Mouse (Mus musculus) heart, postnatal 25 days (tissue): Measurements from ENCODE around the gene Ttc41. TPM values are rescaled to one million over a fixed set of nuclear protein-coding genes. Genes with fewer than 3 reads are reported as not detected.

Source experiments
- DNase-seq: peaks from one replicate; pipeline ENCODE4 v3.0.0; 2022; ENCODE audit warnings: low spot score
- intact Hi-C: fragments of 180-260 bp; cut with DNase I; formaldehyde crosslinking; loops from one replicate; pipeline ENCODE4 v1.15.1; 2025
- total RNA-seq, 2 experiments: library from RNA; stranded (reverse); gene quantifications; 2 replicates each; pipeline ENCODE4 v1.2.3; 2021

Ttc41 gene
- total RNA-seq, 2 experiments from 2014 or later = 1.4 to 2.0 TPM

- no peak for DNase-seq
- intact Hi-C loops = no loop called here
These were observed 29.4 kb downstream of the Ttc41 start for GRCm38 (mm10) chr10:86735036-86735435.

- DNase-seq = no peak
- intact Hi-C loops = no loop called here
These were observed 37.3 kb downstream of the Ttc41 start for GRCm38 (mm10) chr10:86742918-86743317.

DNA sequence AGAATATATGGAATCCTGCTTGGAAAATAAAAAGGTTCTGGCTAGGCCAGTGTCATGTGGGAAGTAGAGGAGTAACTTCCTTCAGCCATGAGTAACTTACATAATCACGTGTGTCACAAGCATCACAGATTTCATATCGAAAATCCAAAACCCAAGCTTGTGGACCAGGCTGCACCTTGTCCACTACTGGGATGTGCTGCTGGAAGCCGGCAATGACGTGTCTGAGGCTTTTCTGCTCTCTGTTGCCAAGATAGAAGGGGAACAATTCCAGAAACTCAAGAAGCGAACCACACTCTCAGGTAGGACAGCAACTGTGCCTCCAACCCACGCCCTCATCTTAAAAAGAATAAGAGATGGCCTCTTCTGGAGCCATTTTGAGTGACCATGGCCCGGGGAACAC is 38.7 kb downstream of the Ttc41 start:
- intact Hi-C loops = no loop called here

GRCm38 (mm10) chr10:86755816-86756502 is 50.3 kb downstream of the Ttc41 start:
- intact Hi-C loops = no loop called here
- no peak for DNase-seq

More for the DNA sequence above, 38.7 kb downstream of the Ttc41 start:
- DNase-seq = no peak

GRCm38 (mm10) chr10:86757724-86758123 is 52.1 kb downstream of the Ttc41 start:
- intact Hi-C loops = no loop called here
- no peak for DNase-seq

DNA sequence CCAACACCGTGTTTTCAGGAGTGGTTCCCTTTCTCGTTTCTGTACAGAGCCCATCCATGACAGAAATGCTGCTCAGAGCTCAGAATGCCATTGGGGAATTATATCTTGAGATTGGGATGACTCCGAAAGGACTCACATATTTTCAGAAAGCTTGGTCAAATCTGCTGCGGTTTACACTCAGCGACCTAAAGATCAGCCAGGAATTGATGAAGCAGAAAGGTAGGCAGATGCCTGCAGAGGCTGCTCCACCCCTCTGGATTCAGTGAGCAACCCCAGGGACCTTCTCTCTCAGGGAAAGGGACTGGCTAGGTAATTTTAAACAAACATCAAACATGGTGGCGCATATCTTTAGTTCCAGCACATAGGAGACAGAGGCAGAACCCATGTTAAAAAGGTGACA is 52.6 kb downstream of the Ttc41 start:
- no peak for DNase-seq
- intact Hi-C loops = no loop called here

DNA sequence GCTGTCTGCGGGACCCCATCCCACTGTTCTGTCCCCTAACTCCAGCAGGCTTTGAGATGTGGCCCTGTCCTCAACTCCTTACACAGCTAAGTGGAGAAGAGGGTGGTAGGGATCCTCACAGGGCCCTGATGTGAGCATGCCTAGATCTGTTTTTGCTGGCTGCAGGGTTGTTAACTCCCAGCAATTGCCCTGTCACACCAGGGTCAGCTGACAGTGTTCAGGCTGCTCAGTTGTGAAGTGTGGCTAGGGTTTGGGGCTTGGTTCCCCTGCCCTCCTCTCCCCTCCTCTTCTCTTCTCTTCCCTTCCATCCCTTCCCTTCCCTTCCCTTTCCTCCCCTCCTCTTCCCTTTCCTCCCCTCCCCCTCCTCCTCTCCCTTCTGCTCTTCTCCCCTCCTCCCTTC is 55.6 kb downstream of the Ttc41 start:
- intact Hi-C loops = no loop called here
- no peak for DNase-seq

DNA sequence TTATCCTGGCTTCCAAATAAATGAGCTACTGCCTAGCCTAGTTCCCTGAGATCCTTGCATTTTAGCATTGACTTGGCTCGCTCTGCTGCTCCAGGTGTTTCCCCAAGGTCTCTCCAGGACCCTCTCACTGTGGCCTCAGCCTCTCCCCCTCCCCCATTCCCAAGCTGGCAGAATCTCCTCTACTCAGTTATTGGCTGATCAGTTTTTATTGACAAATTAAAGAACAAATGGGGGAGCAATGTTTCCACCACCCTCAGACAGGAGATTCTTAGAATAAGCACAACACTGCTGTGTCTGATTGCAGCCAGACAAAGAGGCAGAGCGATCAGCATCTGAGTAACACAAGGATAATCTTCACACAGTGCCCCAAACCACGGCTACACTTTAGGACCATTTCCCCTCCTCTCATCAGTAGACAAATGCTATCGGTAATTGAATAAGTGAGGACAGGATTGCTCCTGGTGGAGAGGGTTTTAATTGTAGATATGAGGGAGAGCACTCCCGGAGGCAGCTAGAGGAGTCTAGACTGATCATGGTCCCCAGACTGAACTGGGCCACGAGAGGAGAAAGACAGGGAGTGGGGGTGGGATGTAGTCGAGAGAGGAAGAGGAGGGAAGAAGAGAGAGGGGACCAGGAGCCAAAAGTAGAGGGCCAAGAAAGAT is 56.2 kb downstream of the Ttc41 start:
- DNase-seq = no peak
- intact Hi-C loops = no loop called here

- intact Hi-C loops = no loop called here
- no peak for DNase-seq
These were observed 56.7 kb downstream of the Ttc41 start for GRCm38 (mm10) chr10:86762384-86762730.

- DNase-seq = no peak
- intact Hi-C loops = no loop called here
These were observed 58.1 kb downstream of the Ttc41 start, which contains the start of gene Gm49358 for GRCm38 (mm10) chr10:86763672-86764071. Gene Gm49358 (plus strand): TSS chr10:86763972.

DNA sequence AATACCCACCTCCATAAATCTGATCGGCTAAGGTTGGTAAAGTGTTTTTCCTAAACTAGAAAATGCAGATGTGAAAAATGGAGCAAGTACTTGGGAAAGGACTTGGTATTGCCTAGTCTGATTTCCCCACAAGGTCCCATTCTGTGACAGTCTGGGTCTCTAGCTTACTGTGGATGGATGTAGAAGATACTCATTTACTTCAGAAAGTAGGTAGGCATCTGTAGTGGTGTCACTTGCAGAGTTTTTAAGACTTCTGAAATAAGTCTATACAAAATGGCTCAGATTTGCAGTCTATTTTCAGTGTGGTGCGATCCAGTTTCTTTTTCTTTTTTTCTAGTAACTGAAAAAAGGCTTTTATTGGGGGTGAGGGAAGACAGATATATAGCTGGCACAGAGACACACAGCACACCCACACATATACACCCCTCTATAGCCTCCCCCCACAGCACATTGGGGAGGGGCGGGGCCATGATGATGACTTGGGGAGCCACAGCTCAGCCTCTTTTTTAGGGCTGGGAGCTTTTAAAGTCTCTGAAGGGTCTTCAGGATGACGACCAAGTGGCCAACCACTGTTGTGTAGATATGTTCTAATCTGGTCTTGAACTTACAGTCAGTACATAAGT is 59.8 kb downstream of the Ttc41 start:
- intact Hi-C loops = loop anchor here (5.0 kb wide), 1 partner anchor 212 kb away; no protein-coding TSS in a partner anchor

DNA sequence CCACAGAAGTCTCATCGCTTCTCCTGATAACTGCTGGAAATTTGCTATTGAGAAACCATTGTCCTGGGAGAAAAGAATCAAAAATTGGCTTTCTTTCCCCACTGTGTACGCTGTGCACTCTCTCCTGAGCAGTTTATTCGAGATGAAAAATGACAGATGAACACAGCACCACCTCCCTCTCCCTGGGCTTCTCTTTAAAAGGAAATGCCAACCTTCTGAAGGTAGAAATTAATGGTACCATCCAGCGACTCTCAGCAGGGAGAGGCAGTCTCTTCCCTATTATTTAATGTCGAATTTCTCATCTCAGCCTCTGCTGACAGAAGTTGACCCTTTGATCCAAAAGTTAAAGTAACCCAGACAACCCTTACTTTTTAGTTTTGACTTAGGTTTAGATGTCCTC is 63.6 kb downstream of the Ttc41 start:
- intact Hi-C loops = loop anchor here (5.0 kb wide), 1 partner anchor 208 kb away; no protein-coding TSS in a partner anchor
- no peak for DNase-seq

More for the DNA sequence above, 59.8 kb downstream of the Ttc41 start:
- no peak for DNase-seq

GRCm38 (mm10) chr10:86769797-86770196 is 64.2 kb downstream of the Ttc41 start:
- intact Hi-C loops = loop anchor here (5.0 kb wide), 1 partner anchor 208 kb away; no protein-coding TSS in a partner anchor
- no peak for DNase-seq

DNA sequence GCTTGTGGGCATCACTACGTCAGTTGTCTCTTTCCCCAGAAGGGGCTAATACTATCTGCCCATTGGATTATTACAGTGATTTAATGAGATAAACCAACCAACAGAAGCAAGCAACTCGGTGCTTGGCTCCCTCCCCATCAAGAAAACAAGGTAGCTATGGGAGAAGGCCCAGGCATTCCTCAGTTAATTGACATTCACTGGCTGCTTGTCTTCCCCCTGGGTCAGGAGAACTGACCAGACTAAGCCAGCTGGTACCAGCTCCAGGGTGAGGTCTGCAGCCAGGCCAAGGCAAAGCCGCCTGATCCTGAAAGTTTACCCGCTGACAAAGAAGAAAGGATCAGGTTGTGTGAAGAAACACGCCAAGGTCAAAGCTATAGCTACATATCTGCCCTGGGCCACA is 66.1 kb downstream of the Ttc41 start:
- intact Hi-C loops = no loop called here
- DNase-seq = no peak

DNA sequence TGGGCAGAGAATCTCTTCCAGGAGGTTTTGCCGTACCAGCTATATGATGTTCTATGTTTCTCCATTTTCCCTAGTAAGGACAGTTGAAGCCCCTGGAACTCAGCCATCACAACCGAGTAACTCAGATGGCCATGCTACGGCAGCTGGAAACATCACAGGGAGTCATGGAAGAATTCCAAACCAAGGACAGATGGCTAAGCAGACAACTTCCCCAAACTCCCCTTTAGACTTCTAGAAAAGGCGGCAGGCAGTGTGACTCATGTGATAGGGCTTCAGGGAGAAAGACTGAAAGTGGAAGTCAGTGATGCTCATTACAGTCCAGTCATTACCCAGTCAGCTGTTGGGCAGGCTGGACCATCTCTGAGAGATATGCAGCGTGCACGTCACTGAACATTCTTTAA is 66.6 kb downstream of the Ttc41 start:
- intact Hi-C loops = no loop called here
- DNase-seq = no peak

GRCm38 (mm10) chr10:86773360-86773759 is 67.7 kb downstream of the Ttc41 start:
- DNase-seq = no peak
- intact Hi-C loops = no loop called here

- no peak for DNase-seq
- intact Hi-C loops = no loop called here
These were observed 70.7 kb downstream of the Ttc41 start for GRCm38 (mm10) chr10:86776281-86776680.

GRCm38 (mm10) chr10:86777614-86778319 is 72.2 kb downstream of the Ttc41 start:
- DNase-seq = no peak
- intact Hi-C loops = loop anchor here (2.0 kb wide), 1 partner anchor 71 kb away; no protein-coding TSS in a partner anchor

- intact Hi-C loops = loop anchor here (2.0 kb wide), 1 partner anchor 72 kb away; no protein-coding TSS in a partner anchor
These were observed 72.9 kb downstream of the Ttc41 start, which contains the start of gene Nt5dc3 for GRCm38 (mm10) chr10:86778398-86779116. Gene Nt5dc3 (plus strand): TSS chr10:86779005.

More at GRCm38 (mm10) chr10:86778398-86779116, 72.9 kb downstream of the Ttc41 start, which contains the start of gene Nt5dc3:
- DNase-seq = peak; percentile 97
